Mouse (Mus musculus): ENCODE measurements at regions not wholly inside any gene's neighbourhood (a gene's known extent, or its start where the extent isn't known, plus 50 kb on each side); places are given as distances from the start of the nearest gene placed in this dataset.

DNA sequence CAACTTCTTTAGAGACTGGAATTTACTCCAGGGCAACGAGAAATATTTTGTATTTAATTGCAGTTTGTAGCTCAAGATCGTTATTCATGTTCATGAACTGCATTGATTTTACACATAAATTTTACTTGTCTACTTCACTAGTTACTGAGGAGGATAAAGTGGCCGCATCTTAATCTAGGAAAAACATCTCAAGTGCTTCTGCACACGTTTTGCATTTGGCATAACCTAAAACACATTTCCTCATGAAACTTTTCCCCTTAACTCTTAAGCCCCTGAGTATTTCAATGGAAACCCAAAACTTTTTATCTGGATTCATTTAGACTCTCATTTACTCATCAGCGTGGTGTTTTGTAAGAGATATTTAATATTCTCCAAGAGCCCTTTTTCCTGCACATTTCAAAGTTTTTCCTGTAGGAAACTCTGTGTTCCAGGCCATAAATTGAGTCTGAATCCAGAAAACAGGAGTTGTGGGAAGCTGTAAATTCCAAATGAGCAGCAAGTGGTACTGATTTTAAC, 144.5 kb upstream of the Inhba start:
- TF ChIP-seq POLR2A (IDR thresholded peaks at IDR 0.05; ENCODE audit: borderline replicate concordance, extremely low read depth, insufficient read depth, insufficient read length, poor library complexity, severe bottlenecking) (no peak), CTCF (IDR thresholded peaks at IDR 0.05; ENCODE audit: borderline replicate concordance, extremely low read depth, insufficient read depth, insufficient read length) (no peak)
- DNase-seq (ENCODE audit: low read depth) = no peak

GRCm38 (mm10) chr13:15877606-15878005, 134.0 kb upstream of the Inhba start:
- no peak for TF ChIP-seq POLR2A (IDR thresholded peaks at IDR 0.05; ENCODE audit: borderline replicate concordance, extremely low read depth, insufficient read depth, insufficient read length, poor library complexity, severe bottlenecking)
- no peak for TF ChIP-seq CTCF (IDR thresholded peaks at IDR 0.05; ENCODE audit: borderline replicate concordance, extremely low read depth, insufficient read depth, insufficient read length)

DNA sequence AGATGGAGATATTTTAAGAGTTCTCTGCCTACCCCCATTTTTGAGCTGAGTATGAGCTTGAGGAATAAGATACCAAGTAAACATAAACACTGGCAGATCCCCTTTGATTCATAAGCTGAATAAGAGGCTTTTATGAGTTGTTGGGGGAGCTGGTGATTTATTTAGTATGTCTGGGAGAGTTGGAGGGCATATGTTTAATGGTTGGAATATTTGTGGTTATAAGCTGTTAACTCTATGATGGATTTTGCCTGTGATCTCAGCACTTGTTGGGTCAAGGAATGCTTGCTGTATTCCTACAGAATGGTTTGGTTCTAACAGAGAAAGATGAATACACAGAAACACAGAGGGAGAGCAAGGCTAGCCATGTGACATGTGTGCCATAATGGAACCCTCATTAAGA, 132.1 kb upstream of the Inhba start:
- no peak for DNase-seq (ENCODE audit: low read depth)
- TF ChIP-seq POLR2A (IDR thresholded peaks at IDR 0.05; ENCODE audit: borderline replicate concordance, extremely low read depth, insufficient read depth, insufficient read length, poor library complexity, severe bottlenecking) (no peak), CTCF (IDR thresholded peaks at IDR 0.05; ENCODE audit: borderline replicate concordance, extremely low read depth, insufficient read depth, insufficient read length) (no peak)

More at GRCm38 (mm10) chr13:15877606-15878005, 134.0 kb upstream of the Inhba start:
- no peak for DNase-seq (ENCODE audit: low read depth)

- TF ChIP-seq POLR2A (IDR thresholded peaks at IDR 0.05; ENCODE audit: borderline replicate concordance, extremely low read depth, insufficient read depth, insufficient read length, poor library complexity, severe bottlenecking) (no peak), CTCF (IDR thresholded peaks at IDR 0.05; ENCODE audit: borderline replicate concordance, extremely low read depth, insufficient read depth, insufficient read length) (no peak)
- DNase-seq (ENCODE audit: low read depth) = no peak
Observed at GRCm38 (mm10) chr13:15890794-15891193, 120.9 kb upstream of the Inhba start.

- no peak for TF ChIP-seq POLR2A (IDR thresholded peaks at IDR 0.05; ENCODE audit: borderline replicate concordance, extremely low read depth, insufficient read depth, insufficient read length, poor library complexity, severe bottlenecking)
- TF ChIP-seq CTCF (IDR thresholded peaks at IDR 0.05; ENCODE audit: borderline replicate concordance, extremely low read depth, insufficient read depth, insufficient read length) = no peak
- DNase-seq (ENCODE audit: low read depth) = no peak
Observed at GRCm38 (mm10) chr13:15891403-15891802, 120.2 kb upstream of the Inhba start.

- no peak for TF ChIP-seq CTCF (IDR thresholded peaks at IDR 0.05; ENCODE audit: borderline replicate concordance, extremely low read depth, insufficient read depth, insufficient read length)
- no peak for DNase-seq (ENCODE audit: low read depth)
Observed at GRCm38 (mm10) chr13:15898201-15898600, 113.5 kb upstream of the Inhba start.

DNA sequence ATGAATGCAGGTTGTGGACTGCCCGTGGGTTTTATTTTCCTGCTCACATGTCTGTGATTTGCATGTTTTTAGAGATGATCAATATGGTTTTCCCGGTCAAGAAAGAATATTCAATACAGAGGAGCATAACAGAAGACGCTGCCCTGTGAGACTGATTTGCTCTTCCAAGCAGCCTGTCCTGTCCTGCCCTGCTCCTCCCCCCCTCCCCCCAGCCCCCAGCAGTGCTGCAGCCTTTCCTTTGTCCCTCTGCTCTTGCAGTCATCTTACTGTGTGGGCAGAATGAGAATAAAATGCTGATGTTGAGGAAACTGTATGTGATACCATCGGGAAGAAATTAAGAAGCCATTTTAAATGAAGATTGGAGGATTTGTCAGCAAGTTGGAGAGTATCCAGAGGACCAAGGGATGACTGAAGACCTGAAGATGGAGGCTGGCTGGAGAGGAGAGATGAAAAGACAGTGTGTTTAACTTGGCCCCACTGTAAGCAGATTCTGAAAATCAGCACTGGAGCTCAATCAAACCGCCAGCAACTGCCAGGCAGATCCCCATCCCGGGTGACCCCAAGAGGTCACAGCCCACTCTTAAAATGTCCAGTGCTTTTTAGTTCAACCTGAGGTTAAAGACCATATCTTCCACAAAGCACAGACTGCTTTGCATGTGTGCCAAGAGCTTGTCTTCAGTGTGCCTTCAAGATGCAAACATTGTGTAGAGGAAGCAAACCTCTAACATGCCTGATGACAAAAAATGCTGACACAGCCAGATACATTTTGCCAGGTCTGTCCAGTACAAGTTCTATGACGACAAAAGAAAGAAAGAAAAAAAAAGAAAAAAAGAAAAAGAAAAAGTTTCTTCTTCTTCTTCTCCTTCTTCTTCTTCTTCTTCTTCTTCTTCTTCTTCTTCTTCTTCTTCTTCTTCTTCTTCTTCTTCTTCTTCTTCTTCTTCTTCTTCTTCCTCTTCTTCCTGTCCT, 109.7 kb upstream of the Inhba start:
- peak; percentile 18 for DNase-seq (ENCODE audit: low read depth)
- no peak for TF ChIP-seq CTCF (IDR thresholded peaks at IDR 0.05; ENCODE audit: borderline replicate concordance, extremely low read depth, insufficient read depth, insufficient read length)
- TF ChIP-seq POLR2A (IDR thresholded peaks at IDR 0.05; ENCODE audit: borderline replicate concordance, extremely low read depth, insufficient read depth, insufficient read length, poor library complexity, severe bottlenecking) = no peak

- no peak for DNase-seq (ENCODE audit: low read depth)
- TF ChIP-seq POLR2A (IDR thresholded peaks at IDR 0.05; ENCODE audit: borderline replicate concordance, extremely low read depth, insufficient read depth, insufficient read length, poor library complexity, severe bottlenecking) (no peak), CTCF (IDR thresholded peaks at IDR 0.05; ENCODE audit: borderline replicate concordance, extremely low read depth, insufficient read depth, insufficient read length) (no peak)
Observed at GRCm38 (mm10) chr13:15907806-15908205, 103.8 kb upstream of the Inhba start.

DNA sequence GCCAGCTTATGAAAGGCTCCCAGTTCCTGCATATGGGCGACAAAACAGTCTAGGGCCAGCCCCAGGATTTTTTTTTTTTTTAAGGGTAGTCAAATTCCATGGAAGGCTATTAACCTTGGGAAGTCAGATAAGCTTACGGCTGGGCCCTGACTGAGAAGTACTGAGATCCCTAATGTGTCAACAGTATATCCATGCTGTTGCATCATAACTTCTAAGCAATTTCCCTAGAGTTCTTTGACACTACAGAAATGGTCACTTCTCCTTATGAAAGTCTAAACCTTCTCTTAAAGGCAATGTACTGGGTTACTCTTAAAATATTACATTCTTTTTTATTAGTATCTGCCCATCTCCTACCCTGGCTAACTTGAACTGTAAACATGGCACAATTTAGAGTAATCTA, 101.1 kb upstream of the Inhba start:
- no peak for DNase-seq (ENCODE audit: low read depth)
- TF ChIP-seq CTCF (IDR thresholded peaks at IDR 0.05; ENCODE audit: borderline replicate concordance, extremely low read depth, insufficient read depth, insufficient read length) (no peak), POLR2A (IDR thresholded peaks at IDR 0.05; ENCODE audit: borderline replicate concordance, extremely low read depth, insufficient read depth, insufficient read length, poor library complexity, severe bottlenecking) (no peak)

DNA sequence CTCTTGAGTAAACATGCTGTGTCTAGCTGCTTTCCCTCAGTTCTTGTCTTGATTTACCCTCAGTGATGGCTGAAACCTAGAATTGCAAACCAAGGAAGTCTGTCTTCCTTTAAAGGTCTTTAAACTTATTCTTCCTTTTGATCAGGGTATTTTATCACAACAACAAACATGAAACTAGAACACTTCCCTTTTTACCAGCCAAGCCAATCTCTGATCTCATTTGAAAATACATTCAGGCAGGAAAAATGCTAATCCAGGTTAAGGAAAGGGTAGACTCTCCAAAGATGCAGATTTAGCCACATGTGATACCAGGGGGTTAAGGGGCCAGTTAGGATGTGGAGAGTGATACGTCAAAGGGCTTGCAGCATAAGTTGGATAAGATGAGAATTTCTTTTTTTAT, 100.4 kb upstream of the Inhba start:
- DNase-seq (ENCODE audit: low read depth) = no peak
- TF ChIP-seq POLR2A (IDR thresholded peaks at IDR 0.05; ENCODE audit: borderline replicate concordance, extremely low read depth, insufficient read depth, insufficient read length, poor library complexity, severe bottlenecking) (no peak), CTCF (IDR thresholded peaks at IDR 0.05; ENCODE audit: borderline replicate concordance, extremely low read depth, insufficient read depth, insufficient read length) (no peak)

GRCm38 (mm10) chr13:15914270-15914669, 97.4 kb upstream of the Inhba start:
- no peak for DNase-seq (ENCODE audit: low read depth)
- no peak for TF ChIP-seq POLR2A (IDR thresholded peaks at IDR 0.05; ENCODE audit: borderline replicate concordance, extremely low read depth, insufficient read depth, insufficient read length, poor library complexity, severe bottlenecking)

GRCm38 (mm10) chr13:15929890-15930289, 81.8 kb upstream of the Inhba start:
- DNase-seq (ENCODE audit: low read depth) = no peak
- no peak for TF ChIP-seq POLR2A (IDR thresholded peaks at IDR 0.05; ENCODE audit: borderline replicate concordance, extremely low read depth, insufficient read depth, insufficient read length, poor library complexity, severe bottlenecking)
- no peak for TF ChIP-seq CTCF (IDR thresholded peaks at IDR 0.05; ENCODE audit: borderline replicate concordance, extremely low read depth, insufficient read depth, insufficient read length)

All from brain, embryonic 14.5 days (tissue).